Mouse (Mus musculus): Measurements from ENCODE around the gene Hmcn2.

Gene Hmcn2

GRCm38 (mm10) chr2:31382952-31383351, 68.7 kb downstream of the Hmcn2 start:
- DNase-seq (ENCODE audit: low spot score) = peak; percentile 54

- DNase-seq (ENCODE audit: low spot score) = no peak
Measured at GRCm38 (mm10) chr2:31416968-31417367, 102.8 kb downstream of the Hmcn2 start.

GRCm38 (mm10) chr2:31418021-31418420, 103.8 kb downstream of the Hmcn2 start:
- DNase-seq (ENCODE audit: low spot score) = no peak

- DNase-seq (ENCODE audit: low spot score) = no peak
Measured at GRCm38 (mm10) chr2:31418571-31418970, 104.4 kb downstream of the Hmcn2 start.

GRCm38 (mm10) chr2:31420914-31421313, 106.7 kb downstream of the Hmcn2 start:
- no peak for DNase-seq (ENCODE audit: low spot score)

- DNase-seq (ENCODE audit: low spot score) = no peak
Measured at GRCm38 (mm10) chr2:31422576-31422975, 108.4 kb downstream of the Hmcn2 start.

- DNase-seq (ENCODE audit: low spot score) = no peak
Measured at GRCm38 (mm10) chr2:31431477-31431876, 117.3 kb downstream of the Hmcn2 start.

GRCm38 (mm10) chr2:31434746-31435145, 120.5 kb downstream of the Hmcn2 start:
- DNase-seq (ENCODE audit: low spot score) = no peak

GRCm38 (mm10) chr2:31435567-31435966, 121.4 kb downstream of the Hmcn2 start:
- DNase-seq (ENCODE audit: low spot score) = peak; percentile 56

- no peak for DNase-seq (ENCODE audit: low spot score)
Measured at GRCm38 (mm10) chr2:31437480-31438245, 123.4 kb downstream of the Hmcn2 start.

GRCm38 (mm10) chr2:31439576-31439975, 125.4 kb downstream of the Hmcn2 start:
- DNase-seq (ENCODE audit: low spot score) = no peak

GRCm38 (mm10) chr2:31442480-31443160, 128.4 kb downstream of the Hmcn2 start:
- peak; percentile 46 for DNase-seq (ENCODE audit: low spot score)

- no peak for DNase-seq (ENCODE audit: low spot score)
Measured at GRCm38 (mm10) chr2:31446036-31446435, 131.8 kb downstream of the Hmcn2 start.

GRCm38 (mm10) chr2:31446456-31446855, 132.2 kb downstream of the Hmcn2 start:
- no peak for DNase-seq (ENCODE audit: low spot score)

- no peak for DNase-seq (ENCODE audit: low spot score)
Measured at GRCm38 (mm10) chr2:31447536-31447935, 133.3 kb downstream of the Hmcn2 start.

GRCm38 (mm10) chr2:31448756-31449440, 134.7 kb downstream of the Hmcn2 start:
- no peak for DNase-seq (ENCODE audit: low spot score)

- DNase-seq (ENCODE audit: low spot score) = peak; percentile 30
Measured at GRCm38 (mm10) chr2:31449441-31449815, 135.2 kb downstream of the Hmcn2 start.

GRCm38 (mm10) chr2:31449902-31450301, 135.7 kb downstream of the Hmcn2 start:
- no peak for DNase-seq (ENCODE audit: low spot score)

GRCm38 (mm10) chr2:31450661-31451060, 136.4 kb downstream of the Hmcn2 start:
- DNase-seq (ENCODE audit: low spot score) = no peak

- no peak for DNase-seq (ENCODE audit: low spot score)
Measured at GRCm38 (mm10) chr2:31451530-31451929, 137.3 kb downstream of the Hmcn2 start.

- DNase-seq (ENCODE audit: low spot score) = no peak
Measured at GRCm38 (mm10) chr2:31453011-31453410, 138.8 kb downstream of the Hmcn2 start.

GRCm38 (mm10) chr2:31453559-31454177, 139.5 kb downstream of the Hmcn2 start:
- DNase-seq (ENCODE audit: low spot score) = peak; percentile 78
